Mouse (Mus musculus) limb, embryonic 13.5 days (tissue): ENCODE measurements at regions not wholly inside any gene's neighbourhood (a gene's known extent, or its start where the extent isn't known, plus 50 kb on each side); places are given as distances from the start of the nearest gene placed in this dataset.
A peak's percentile ranks its signal among the peaks of the same experiment; 100 is the strongest.

Source experiments
- ATAC-seq: fragments of 200-750 bp; cut with Nextera tagmentation; 2 replicates; pipeline ENCODE4 v1.8.0; 2017; ENCODE audit warnings: low read depth, moderate number of reproducible peaks, moderate TSS enrichment; ENCODE audit not compliant: low FRiP score
- H3K27ac ChIP-seq: fragments of 300-500 bp; sonication (generic); 2 replicates; pipeline ENCODE4 v1.5.1; 2015; ENCODE audit warnings: inconsistent platforms, mild to moderate bottlenecking, moderate library complexity
- H3K27me3 ChIP-seq: fragments of 300-500 bp; sonication (generic); 2 replicates; pipeline ENCODE4 v1.6.1; 2015; ENCODE audit warnings: mild to moderate bottlenecking, inconsistent platforms
- H3K36me3 ChIP-seq: fragments of 300-500 bp; sonication (generic); 2 replicates; pipeline ENCODE4 v1.6.1; 2015; ENCODE audit warnings: inconsistent platforms, mild to moderate bottlenecking, moderate library complexity
- H3K4me1 ChIP-seq: fragments of 300-500 bp; sonication (generic); 2 replicates; pipeline ENCODE4 v1.6.1; 2015; ENCODE audit warnings: inconsistent platforms
- H3K4me2 ChIP-seq: fragments of 300-500 bp; sonication (generic); replicated peaks from 2 replicates; pipeline ENCODE4 v1.6.1; 2015; ENCODE audit warnings: inconsistent platforms, mild to moderate bottlenecking, moderate library complexity
- H3K4me3 ChIP-seq: fragments of 300-500 bp; sonication (generic); 2 replicates; pipeline ENCODE4 v1.5.1; 2015; ENCODE audit warnings: moderate library complexity, mild to moderate bottlenecking, inconsistent platforms
- H3K9ac ChIP-seq: fragments of 300-500 bp; sonication (generic); 2 replicates; pipeline ENCODE4 v1.6.1; 2015; ENCODE audit warnings: mild to moderate bottlenecking, inconsistent platforms
- H3K9me3 ChIP-seq: fragments of 300-500 bp; sonication (generic); 2 replicates; pipeline ENCODE4 v1.6.1; 2016; ENCODE audit warnings: inconsistent platforms
- WGBS: fragments of 180-500 bp; shearing (Covaris S2); methylation state at CpG from one replicate; pipeline ENCODE4 v1.1.7; 2015; 5-methylcytosine and 5-hydroxymethylcytosine counted together

DNA sequence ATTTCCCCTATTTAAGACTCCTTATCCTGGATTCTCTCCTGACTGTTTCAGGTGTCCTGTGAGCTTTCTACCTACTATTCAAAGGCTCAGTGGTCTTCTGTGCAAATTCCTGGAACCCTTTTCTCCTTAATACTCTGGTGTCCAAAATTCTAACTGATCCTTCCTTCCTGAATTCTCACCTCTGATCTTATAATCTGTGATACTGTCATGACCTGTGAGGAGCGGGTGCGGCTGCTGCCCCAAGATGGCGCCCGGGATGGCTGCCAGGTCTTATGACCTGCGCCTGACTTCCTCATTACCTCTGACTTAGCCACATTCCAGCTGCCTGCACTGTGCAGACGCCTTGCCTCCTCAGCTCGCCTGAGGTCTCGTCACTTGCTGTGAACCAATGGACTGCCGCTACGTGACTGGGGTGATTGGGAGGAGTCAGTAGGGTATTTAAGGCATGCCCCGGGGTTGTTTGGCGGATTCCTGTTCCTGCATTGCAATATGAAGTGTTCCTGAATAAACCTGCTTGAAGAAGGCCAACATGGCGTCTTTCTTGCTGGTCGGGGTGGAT is 131.2 kb downstream of the Ptbp2 start:
- ATAC-seq: no peak
- 92% methylated on average over 14 of the region's 14 CpGs for WGBS
- Histone ChIP-seq H3K27me3 (no peaks in the 10 kb centered on the region), H3K4me3 (no peak overlapping the region), H3K4me1 (no peaks in the 10 kb centered on the region), H3K36me3 (no peaks in the 10 kb centered on the region), H3K27ac (no peak overlapping the region), H3K9ac (no peak overlapping the region), H3K9me3 (no peaks in the 10 kb centered on the region), H3K4me2 (no peak overlapping the region)

DNA sequence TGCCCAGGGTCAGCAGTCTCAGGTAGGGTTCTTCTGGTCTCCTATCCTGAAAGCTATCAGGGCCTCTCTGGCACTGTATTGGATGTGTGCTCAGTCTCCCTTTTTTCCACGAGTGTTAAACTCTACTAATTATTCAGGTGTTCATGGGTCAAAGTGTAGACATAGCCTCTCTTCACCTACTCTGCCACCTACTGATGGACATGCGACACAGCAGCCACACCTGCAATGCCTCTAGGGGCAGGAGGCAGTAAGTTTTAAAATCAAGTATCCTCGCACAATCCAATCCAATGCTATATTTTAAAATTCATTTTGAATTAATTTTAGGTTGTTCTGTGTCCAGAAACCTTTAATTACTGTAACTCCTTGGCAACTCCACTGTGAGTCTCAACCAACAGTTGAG is 145.6 kb downstream of the Ptbp2 start:
- Histone ChIP-seq H3K4me2 (no peak overlapping the region), H3K9ac (no peak overlapping the region), H3K9me3 (no peaks in the 10 kb centered on the region), H3K36me3 (no peaks in the 10 kb centered on the region), H3K27ac (no peak overlapping the region), H3K27me3 (no peaks in the 10 kb centered on the region), H3K4me3 (no peak overlapping the region), H3K4me1 (no peaks in the 10 kb centered on the region)
- 64% methylated on average over 3 of the region's 3 CpGs for whole genome bisulfite sequencing
- no peak for ATAC-seq

- H3K4me1 ChIP-seq: no peaks in the 10 kb centered on the region
- H3K27me3 ChIP-seq: no peaks in the 10 kb centered on the region
- 64% methylated on average over 3 of the region's 3 CpGs for WGBS
- ATAC-seq: no peak
- H3K36me3 ChIP-seq: no peaks in the 10 kb centered on the region
- H3K27ac ChIP-seq: no peak overlapping the region
- H3K9me3 ChIP-seq: no peaks in the 10 kb centered on the region
- no peak overlapping the region for H3K9ac ChIP-seq
- no peak overlapping the region for H3K4me3 ChIP-seq
- no peak overlapping the region for H3K4me2 ChIP-seq
Observed at GRCm38 (mm10) chr3:119635641-119636040, 148.6 kb downstream of the Ptbp2 start.

- Histone ChIP-seq H3K4me1 (no peaks in the 10 kb centered on the region), H3K9me3 (no peaks in the 10 kb centered on the region), H3K27me3 (no peaks in the 10 kb centered on the region), H3K36me3 (no peaks in the 10 kb centered on the region), H3K4me3 (no peak overlapping the region), H3K27ac (no peak overlapping the region), H3K4me2 (no peak overlapping the region), H3K9ac (no peak overlapping the region)
- ATAC-seq: no peak
- 83% methylated on average over 2 of the region's 2 CpGs for WGBS
Observed at GRCm38 (mm10) chr3:119633516-119633915, 150.8 kb downstream of the Ptbp2 start.

- no peaks in the 10 kb centered on the region for H3K9me3 ChIP-seq
- no peaks in the 10 kb centered on the region for H3K27me3 ChIP-seq
- 76% methylated on average over 1 of the region's 1 CpGs for WGBS
- no peak overlapping the region for H3K4me3 ChIP-seq
- ATAC-seq: no peak
- H3K27ac ChIP-seq: no peak overlapping the region
- no peak overlapping the region for H3K4me2 ChIP-seq
- no peak overlapping the region for H3K9ac ChIP-seq
- no peaks in the 10 kb centered on the region for H3K4me1 ChIP-seq
- H3K36me3 ChIP-seq: no peaks in the 10 kb centered on the region
Observed at GRCm38 (mm10) chr3:119606116-119606515, 178.2 kb downstream of the Ptbp2 start.

DNA sequence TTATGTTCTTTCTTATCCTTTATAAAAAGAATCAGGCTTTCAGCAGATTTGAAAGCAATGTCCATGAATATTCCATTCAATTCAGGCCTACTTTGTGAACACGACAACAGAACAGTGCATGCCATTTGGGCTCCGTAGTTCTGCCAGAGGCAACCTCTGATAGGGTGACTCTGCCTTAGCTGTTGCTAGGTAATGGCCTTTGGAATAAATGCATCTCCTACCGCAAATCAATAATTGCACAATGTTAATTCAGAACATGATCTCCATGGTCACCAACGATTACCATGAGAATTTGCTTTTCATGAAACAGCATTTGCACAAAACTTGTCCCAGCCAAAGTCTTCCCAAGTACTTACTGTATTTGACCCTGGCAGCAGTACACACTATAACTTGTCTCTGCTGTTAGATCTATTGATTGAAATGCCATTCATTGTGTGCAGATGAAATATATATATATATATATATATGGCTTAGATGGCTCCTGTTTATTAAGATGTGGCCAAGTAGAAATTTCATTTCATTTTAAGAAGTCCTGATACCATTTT is 195.3 kb downstream of the Ptbp2 start:
- Histone ChIP-seq H3K9ac (no peak overlapping the region), H3K4me3 (no peak overlapping the region), H3K4me2 (no peak overlapping the region), H3K36me3 (no peaks in the 10 kb centered on the region), H3K27me3 (no peaks in the 10 kb centered on the region), H3K4me1 (no peaks in the 10 kb centered on the region), H3K9me3 (no peaks in the 10 kb centered on the region), H3K27ac (no peak overlapping the region)
- 87% methylated on average over 4 of the region's 4 CpGs for WGBS
- no peak for ATAC-seq

- Histone ChIP-seq H3K27me3 (no peaks in the 10 kb centered on the region), H3K9ac (no peak overlapping the region), H3K27ac (no peak overlapping the region), H3K36me3 (no peaks in the 10 kb centered on the region), H3K4me1 (no peaks in the 10 kb centered on the region), H3K4me3 (no peak overlapping the region), H3K9me3 (no peaks in the 10 kb centered on the region), H3K4me2 (no peak overlapping the region)
- 73% methylated on average over 2 of the region's 2 CpGs for WGBS
- ATAC-seq: no peak
Observed at GRCm38 (mm10) chr3:119587971-119588370, 196.3 kb downstream of the Ptbp2 start.

DNA sequence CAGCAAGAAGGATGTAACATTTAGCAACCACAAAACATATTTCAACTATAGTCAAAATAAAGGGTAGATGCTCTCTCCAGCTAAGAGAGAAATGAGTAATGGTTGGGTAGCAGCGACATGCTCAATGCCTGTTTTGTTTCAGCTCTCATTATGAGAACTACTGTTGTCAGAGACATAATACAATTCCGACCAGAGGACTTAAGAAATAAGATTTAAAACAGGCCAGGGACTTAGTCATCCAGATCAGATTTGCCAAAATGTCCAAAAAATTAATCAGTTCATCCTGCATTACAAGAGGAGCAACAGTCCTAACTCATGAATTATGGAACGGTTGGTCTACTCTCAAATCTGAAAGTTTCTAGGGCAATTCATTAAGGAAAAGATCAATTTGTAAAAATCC is 208.8 kb downstream of the Ptbp2 start:
- Histone ChIP-seq H3K27ac (no peak overlapping the region), H3K4me3 (no peak overlapping the region), H3K36me3 (no peaks in the 10 kb centered on the region), H3K9me3 (no peaks in the 10 kb centered on the region), H3K9ac (no peak overlapping the region), H3K4me2 (no peak overlapping the region), H3K27me3 (no peaks in the 10 kb centered on the region), H3K4me1 (no peaks in the 10 kb centered on the region)
- WGBS: 74% methylated on average over 3 of the region's 3 CpGs
- ATAC-seq: no peak

- Histone ChIP-seq H3K4me1 (no peaks in the 10 kb centered on the region), H3K36me3 (no peaks in the 10 kb centered on the region), H3K27ac (no peak overlapping the region), H3K9ac (no peak overlapping the region), H3K4me2 (no peak overlapping the region), H3K4me3 (no peak overlapping the region), H3K27me3 (no peaks in the 10 kb centered on the region), H3K9me3 (no peaks in the 10 kb centered on the region)
- ATAC-seq: no peak
- WGBS: 83% methylated on average over 7 of the region's 7 CpGs
Observed at GRCm38 (mm10) chr3:119537884-119538283, 246.4 kb downstream of the Ptbp2 start.

DNA sequence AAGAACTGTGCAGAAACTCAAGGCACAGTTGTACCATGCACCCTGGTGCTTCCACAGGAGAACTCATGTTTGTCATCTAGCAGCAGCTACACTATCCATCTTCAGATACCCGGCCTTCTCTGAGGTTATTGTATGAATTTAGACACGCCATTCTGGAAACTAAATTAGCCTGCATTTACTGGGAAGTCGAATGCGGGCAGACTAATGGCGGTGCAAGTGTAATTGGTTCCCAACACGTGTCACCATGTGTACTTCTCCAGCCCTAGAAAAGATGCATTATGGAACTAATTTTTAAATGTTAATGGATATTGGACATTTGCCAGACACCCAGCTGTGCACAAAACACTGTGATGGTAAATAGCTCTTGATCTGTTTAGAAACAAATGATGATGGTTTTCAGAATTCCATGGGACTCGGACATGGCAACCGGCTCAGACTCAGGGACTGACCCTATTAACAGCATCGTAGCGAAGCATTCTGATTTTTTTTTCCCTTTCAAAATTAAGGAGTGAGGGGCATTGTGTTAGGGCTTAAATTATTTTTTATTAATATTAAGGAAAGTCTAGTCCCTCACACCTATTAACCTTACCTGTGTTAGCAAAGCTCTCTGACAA is 259.6 kb downstream of the Ptbp2 start:
- no peaks in the 10 kb centered on the region for H3K36me3 ChIP-seq
- ATAC-seq: no peak
- WGBS: 68% methylated on average over 10 of the region's 10 CpGs

GRCm38 (mm10) chr3:119512596-119512995 is 271.7 kb downstream of the Ptbp2 start:
- 68% methylated on average over 2 of the region's 2 CpGs for WGBS
- Histone ChIP-seq H3K36me3 (no peaks in the 10 kb centered on the region), H3K27me3 (no peaks in the 10 kb centered on the region)

More for the DNA sequence above, 259.6 kb downstream of the Ptbp2 start:
- no peaks in the 10 kb centered on the region for H3K9me3 ChIP-seq
- H3K27me3 ChIP-seq: no peaks in the 10 kb centered on the region
- no peak overlapping the region for H3K4me2 ChIP-seq
- H3K4me1 ChIP-seq: no peaks in the 10 kb centered on the region
- H3K9ac ChIP-seq: no peak overlapping the region
- no peak overlapping the region for H3K4me3 ChIP-seq
- H3K27ac ChIP-seq: no peak overlapping the region

DNA sequence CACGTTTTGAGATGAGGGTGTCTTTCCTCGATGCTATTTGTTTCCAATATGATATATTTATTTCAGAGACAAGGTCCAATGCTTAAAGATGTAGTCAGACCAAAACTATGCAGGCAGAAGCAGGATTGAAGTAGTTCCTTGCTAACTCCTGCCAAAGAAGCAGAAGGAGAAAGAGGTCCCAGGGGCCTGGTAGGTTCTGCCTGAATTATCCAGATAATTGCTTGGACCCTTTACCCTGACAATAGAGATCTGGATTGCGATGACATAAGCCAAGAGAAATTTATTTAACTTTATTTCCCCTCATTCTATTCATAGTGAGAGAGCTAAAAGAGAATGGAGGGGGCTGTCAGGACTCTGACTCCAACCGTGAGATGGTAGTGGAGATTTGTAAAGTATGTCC is 275.1 kb downstream of the Ptbp2 start:
- no peaks in the 10 kb centered on the region for H3K36me3 ChIP-seq
- H3K27me3 ChIP-seq: no peaks in the 10 kb centered on the region
- H3K9ac ChIP-seq: no peak overlapping the region
- 62% methylated on average over 4 of the region's 4 CpGs for WGBS
- H3K27ac ChIP-seq: no peak overlapping the region
- no peaks in the 10 kb centered on the region for H3K9me3 ChIP-seq
- no peak overlapping the region for H3K4me3 ChIP-seq
- H3K4me1 ChIP-seq: no peaks in the 10 kb centered on the region
- no peak overlapping the region for H3K4me2 ChIP-seq
- peak; percentile 48; the same call in 1 of the 2 replicates for ATAC-seq

More at GRCm38 (mm10) chr3:119512596-119512995, 271.7 kb downstream of the Ptbp2 start:
- Histone ChIP-seq H3K4me3 (no peak overlapping the region), H3K9ac (no peak overlapping the region), H3K27ac (no peak overlapping the region), H3K9me3 (no peaks in the 10 kb centered on the region), H3K4me1 (no peaks in the 10 kb centered on the region), H3K4me2 (no peak overlapping the region)
- no peak for ATAC-seq

DNA sequence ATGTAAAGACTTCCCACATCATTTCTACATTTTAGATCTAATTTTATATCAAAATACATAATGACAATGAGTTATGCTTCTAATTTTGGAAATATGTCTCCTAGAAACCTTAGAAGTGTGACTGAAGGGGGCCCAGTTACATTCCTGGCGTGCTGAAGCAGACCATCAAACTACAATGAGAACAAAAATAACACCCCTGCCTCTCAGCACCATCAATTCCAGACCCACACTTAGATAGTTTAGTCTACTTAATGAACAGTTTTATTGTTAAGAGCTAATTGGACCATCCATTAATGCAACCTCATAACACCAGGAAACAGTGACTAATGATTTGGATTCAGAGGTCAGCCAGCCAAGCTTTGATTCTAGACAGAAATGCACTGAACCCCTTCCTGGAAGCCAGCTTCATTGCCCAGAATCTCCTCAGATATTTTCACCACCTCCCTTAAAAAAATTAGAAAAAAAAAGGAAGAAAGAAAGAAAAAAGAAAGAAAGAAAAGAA is 280.7 kb downstream of the Ptbp2 start:
- Histone ChIP-seq H3K9ac (no peak overlapping the region), H3K27me3 (no peaks in the 10 kb centered on the region), H3K4me1 (no peaks in the 10 kb centered on the region), H3K9me3 (no peaks in the 10 kb centered on the region), H3K4me3 (no peak overlapping the region), H3K27ac (no peak overlapping the region), H3K4me2 (no peak overlapping the region), H3K36me3 (no peaks in the 10 kb centered on the region)
- WGBS: 40% methylated on average over 1 of the region's 1 CpGs
- ATAC-seq: no peak
